Mouse (Mus musculus): ENCODE results near the gene Pax2. TPM values are rescaled to one million over a fixed set of nuclear protein-coding genes. Genes with fewer than 3 reads are reported as not detected.

Pax2 gene
- not detected in 2 replicates for polyA plus RNA-seq (2012; rRNA removed)

- under 1% methylated on average over 50 of the region's 52 CpGs for WGBS
- no peak for DNase-seq (ENCODE audit: low read depth, low spot score)
Observed at GRCm38 (mm10) chr19:44755693-44756420, at the start of gene Pax2. Gene Pax2, plus strand, starts transcription at chr19:44756045.

GRCm38 (mm10) chr19:44708885-44709284 is 47.0 kb upstream of the Pax2 start:
- no peak for DNase-seq (ENCODE audit: low read depth, low spot score)
- WGBS, result 12% methylated on average over 3 of the region's 3 CpGs

GRCm38 (mm10) chr19:44716731-44717600 is 38.9 kb upstream of the Pax2 start:
- 76% methylated on average over 22 of the region's 22 CpGs for WGBS

GRCm38 (mm10) chr19:44719292-44720193 is 36.3 kb upstream of the Pax2 start:
- DNase-seq (ENCODE audit: low read depth, low spot score), result no peak
- WGBS, result 8% methylated on average over 30 of the region's 30 CpGs

More at GRCm38 (mm10) chr19:44716731-44717600, 38.9 kb upstream of the Pax2 start:
- no peak for DNase-seq (ENCODE audit: low read depth, low spot score)

- DNase-seq (ENCODE audit: low read depth, low spot score), result no peak
- 3% methylated on average over 29 of the region's 29 CpGs for WGBS
Observed at GRCm38 (mm10) chr19:44720194-44720521, 35.7 kb upstream of the Pax2 start.

- no peak for DNase-seq (ENCODE audit: low read depth, low spot score)
- 2% methylated on average over 36 of the region's 36 CpGs for WGBS
Observed at GRCm38 (mm10) chr19:44723611-44724440, 32.0 kb upstream of the Pax2 start.

GRCm38 (mm10) chr19:44725951-44726791 is 29.7 kb upstream of the Pax2 start:
- WGBS, result 2% methylated on average over 54 of the region's 55 CpGs
- no peak for DNase-seq (ENCODE audit: low read depth, low spot score)

GRCm38 (mm10) chr19:44734116-44734515 is 21.7 kb upstream of the Pax2 start:
- DNase-seq (ENCODE audit: low read depth, low spot score), result no peak
- 3% methylated on average over 21 of the region's 21 CpGs for WGBS

GRCm38 (mm10) chr19:44734682-44735081 is 21.2 kb upstream of the Pax2 start:
- 2% methylated on average over 33 of the region's 33 CpGs for WGBS
- DNase-seq (ENCODE audit: low read depth, low spot score), result no peak

- no peak for DNase-seq (ENCODE audit: low read depth, low spot score)
- WGBS, result 18% methylated on average over 16 of the region's 16 CpGs
Observed at GRCm38 (mm10) chr19:44740300-44740699, 15.5 kb upstream of the Pax2 start.

GRCm38 (mm10) chr19:44741091-44741763 is 14.6 kb upstream of the Pax2 start:
- 3% methylated on average over 48 of the region's 48 CpGs for WGBS
- no peak for DNase-seq (ENCODE audit: low read depth, low spot score)

- WGBS, result 1% methylated on average over 13 of the region's 13 CpGs
Observed at GRCm38 (mm10) chr19:44741764-44742127, 14.1 kb upstream of the Pax2 start.

GRCm38 (mm10) chr19:44742131-44743020 is 13.5 kb upstream of the Pax2 start:
- WGBS, result 5% methylated on average over 22 of the region's 22 CpGs
- no peak for DNase-seq (ENCODE audit: low read depth, low spot score)

More at GRCm38 (mm10) chr19:44741764-44742127, 14.1 kb upstream of the Pax2 start:
- no peak for DNase-seq (ENCODE audit: low read depth, low spot score)

GRCm38 (mm10) chr19:44743021-44743415 is 12.8 kb upstream of the Pax2 start:
- 0% methylated on average over 2 of the region's 2 CpGs for WGBS
- no peak for DNase-seq (ENCODE audit: low read depth, low spot score)

GRCm38 (mm10) chr19:44743961-44744520 is 11.8 kb upstream of the Pax2 start:
- no peak for DNase-seq (ENCODE audit: low read depth, low spot score)
- 55% methylated on average over 2 of the region's 2 CpGs for WGBS

GRCm38 (mm10) chr19:44745741-44746140 is 10.1 kb upstream of the Pax2 start:
- WGBS, result 17% methylated on average over 6 of the region's 6 CpGs
- DNase-seq (ENCODE audit: low read depth, low spot score), result no peak
